Mouse (Mus musculus): Measurements from ENCODE around the gene Kcnip1.

GRCm38 (mm10) chr11:33925778-33926177 lies 67.2 kb downstream of the Kcnip1 start:
- TF ChIP-seq CTCF (IDR thresholded peaks at IDR 0.05; ENCODE audit: extremely low read depth, insufficient read depth, low read length) (no peak), POLR2A (IDR thresholded peaks at IDR 0.05; ENCODE audit: extremely low read depth, insufficient read depth, low read length) (no peak)
